Mouse (Mus musculus) embryonic facial prominence, embryonic 12.5 days (tissue): Measurements from ENCODE around the gene Pam. TPM values are rescaled to one million over a fixed set of nuclear protein-coding genes. Genes with fewer than 3 reads are reported as not detected.

Experiments used
- ATAC-seq: fragments of 200-750 bp; cut with Nextera tagmentation; 2 replicates; pipeline ENCODE4 v1.8.0; 2017; ENCODE audit not compliant: insufficient number of reproducible peaks, insufficient read depth, low FRiP score, low TSS enrichment
- H3K27ac ChIP-seq: fragments of 300-500 bp; sonication (generic); 2 replicates; pipeline ENCODE4 v1.5.1; 2016; ENCODE audit warnings: mild to moderate bottlenecking
- H3K27me3 ChIP-seq: fragments of 300-500 bp; sonication (generic); 2 replicates; pipeline ENCODE4 v1.6.1; 2016; ENCODE audit warnings: mild to moderate bottlenecking, moderate library complexity
- H3K36me3 ChIP-seq: fragments of 300-500 bp; sonication (generic); 2 replicates; pipeline ENCODE4 v1.6.1; 2016; ENCODE audit warnings: mild to moderate bottlenecking
- H3K4me1 ChIP-seq: fragments of 300-500 bp; sonication (generic); 2 replicates; pipeline ENCODE4 v1.6.1; 2016
- H3K4me2 ChIP-seq: fragments of 300-500 bp; sonication (generic); replicated peaks from 2 replicates; pipeline ENCODE4 v1.6.1; 2016; ENCODE audit warnings: mild to moderate bottlenecking, moderate library complexity
- H3K4me3 ChIP-seq: fragments of 300-500 bp; sonication (generic); 2 replicates; pipeline ENCODE4 v1.5.1; 2016; ENCODE audit warnings: mild to moderate bottlenecking
- H3K9ac ChIP-seq: fragments of 300-500 bp; sonication (generic); 2 replicates; pipeline ENCODE4 v1.6.1; 2016; ENCODE audit warnings: mild to moderate bottlenecking, moderate library complexity
- H3K9me3 ChIP-seq: fragments of 300-500 bp; sonication (generic); 2 replicates; pipeline ENCODE4 v1.6.1; 2016; ENCODE audit warnings: mild to moderate bottlenecking, moderate library complexity
- whole genome bisulfite sequencing: fragments of 180-500 bp; shearing (Covaris S2); methylation state at CpG from one replicate; pipeline ENCODE4 v1.1.7; 2016; 5-methylcytosine and 5-hydroxymethylcytosine counted together
- polyA plus RNA-seq: library from polyadenylated mRNA; unstranded; fragments of >200 nt; fragmentation: Nextera tagmentation; extraction: Ambion mirVana; gene quantifications from 2 replicates; pipeline ENCODE4 v1.2.1, GENCODE M21; 2016

Pam gene
- polyA plus RNA-seq, 1 experiment from 2014 or later: 35.6 TPM

DNA sequence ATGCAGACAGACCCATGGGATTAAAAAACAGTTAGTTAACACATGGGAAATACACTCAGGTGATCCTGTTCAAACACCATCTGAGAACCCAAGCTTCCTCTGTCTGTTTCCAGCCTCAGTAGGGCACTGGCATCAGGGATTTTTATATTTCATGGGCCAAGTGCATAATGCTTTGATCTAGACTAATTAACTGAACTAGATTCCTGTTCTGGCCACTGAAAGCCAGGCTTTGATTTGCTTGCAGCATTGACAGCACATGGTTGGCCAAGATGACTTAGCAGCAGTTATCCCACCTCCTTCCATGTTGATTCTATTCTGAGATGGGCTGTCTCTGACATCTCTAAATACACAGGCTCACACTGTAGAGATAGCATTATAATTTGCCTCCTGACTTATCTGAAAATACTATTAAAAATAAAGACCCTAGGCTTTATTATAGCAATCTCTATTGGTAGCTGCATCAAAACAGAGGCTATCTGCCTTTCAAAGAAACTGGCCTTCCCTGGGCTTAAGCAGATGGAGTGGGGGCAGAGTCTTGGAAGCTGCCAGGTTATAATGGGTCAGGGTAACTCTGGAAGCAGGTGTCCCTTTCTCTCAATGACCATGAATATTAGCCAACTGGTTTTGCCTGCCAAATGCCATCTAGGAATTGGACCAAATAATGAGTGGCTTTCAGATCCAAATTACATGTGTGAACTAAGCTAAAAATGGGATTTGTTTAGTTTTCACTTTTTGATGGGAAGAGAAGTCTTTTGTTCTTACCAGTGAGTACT is 252.0 kb downstream of the Pam start:
- H3K4me3 ChIP-seq: no peak overlapping the region
- no peaks in the 10 kb centered on the region for H3K36me3 ChIP-seq
- H3K9me3 ChIP-seq: no peaks in the 10 kb centered on the region
- no peaks in the 10 kb centered on the region for H3K27me3 ChIP-seq
- no peak overlapping the region for H3K9ac ChIP-seq
- H3K27ac ChIP-seq: no peak overlapping the region
- no peak overlapping the region for H3K4me2 ChIP-seq
- no peak for ATAC-seq
- H3K4me1 ChIP-seq: no peaks in the 10 kb centered on the region

DNA sequence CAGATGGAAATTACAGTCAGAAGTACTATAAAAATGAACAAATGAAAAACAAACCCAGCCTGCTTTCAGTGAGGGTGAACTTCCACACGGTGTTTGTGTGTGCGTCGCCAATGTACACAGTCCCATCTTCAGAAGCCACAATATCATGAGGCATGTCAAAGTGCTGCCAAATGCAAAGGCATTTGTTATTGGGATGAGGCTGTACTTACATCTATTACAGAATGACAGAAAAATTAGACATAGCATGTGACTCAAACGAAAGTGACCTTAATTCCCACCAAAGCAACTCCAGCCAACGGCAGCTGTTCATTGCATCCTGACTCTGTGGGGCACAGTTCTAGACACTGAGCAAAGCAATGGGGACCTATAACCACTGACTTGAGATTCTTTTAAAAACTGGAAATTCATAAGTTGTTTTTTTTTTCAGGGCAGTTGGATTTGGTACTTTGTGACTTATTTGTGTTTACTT is 261.1 kb downstream of the Pam start:
- Histone ChIP-seq H3K36me3 (no peaks in the 10 kb centered on the region), H3K9me3 (no peaks in the 10 kb centered on the region), H3K4me3 (no peak overlapping the region), H3K4me2 (no peak overlapping the region), H3K9ac (no peak overlapping the region), H3K27ac (no peak overlapping the region), H3K27me3 (no peaks in the 10 kb centered on the region), H3K4me1 (no peaks in the 10 kb centered on the region)
- 88% methylated on average over 5 of the region's 5 CpGs for WGBS
- no peak for ATAC-seq

DNA sequence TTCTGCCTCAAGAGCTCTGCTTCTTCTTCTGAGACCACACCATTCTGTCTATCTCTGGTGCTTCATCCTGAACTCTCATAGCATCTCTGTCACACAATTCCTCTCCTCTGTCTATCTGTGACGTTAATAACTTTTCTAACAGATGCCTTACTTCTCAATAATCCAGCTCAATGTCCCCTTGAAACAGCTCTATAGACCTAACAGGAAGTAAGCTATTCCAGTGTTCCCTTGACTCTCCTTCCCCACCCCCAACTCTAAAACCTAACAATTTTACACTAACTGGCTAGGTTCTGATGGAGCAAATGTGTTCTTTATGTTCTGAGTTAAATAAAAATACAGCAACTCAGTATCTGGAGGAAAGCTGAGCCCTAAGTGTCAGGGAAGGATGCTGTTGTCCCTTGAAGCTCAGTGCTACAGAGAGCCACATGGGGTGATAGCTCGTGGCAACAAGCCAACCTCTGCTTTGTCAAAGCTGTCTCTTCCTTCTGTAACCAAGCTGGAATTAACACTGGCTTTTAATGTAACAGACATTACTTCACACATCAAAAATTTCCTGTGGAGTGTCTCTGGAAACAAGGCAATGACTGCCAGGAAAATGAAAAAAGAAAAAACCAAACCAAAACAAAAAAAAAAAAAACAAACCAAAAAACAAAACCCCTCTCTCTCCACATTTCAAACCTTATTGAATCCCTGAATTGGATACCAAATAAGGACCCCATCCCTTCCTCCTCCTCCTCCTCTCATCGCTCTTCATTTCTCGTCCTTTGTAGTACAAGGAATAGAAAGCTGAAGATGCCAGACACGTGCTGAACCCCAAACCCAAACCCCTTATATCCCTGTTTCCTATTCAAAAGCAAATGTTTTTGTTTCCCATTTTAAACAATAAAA is 261.7 kb downstream of the Pam start:
- no peaks in the 10 kb centered on the region for H3K36me3 ChIP-seq
- no peak overlapping the region for H3K9ac ChIP-seq
- no peaks in the 10 kb centered on the region for H3K27me3 ChIP-seq
- 72% methylated on average over 5 of the region's 5 CpGs for WGBS
- H3K4me1 ChIP-seq: no peaks in the 10 kb centered on the region
- no peak for ATAC-seq
- no peak overlapping the region for H3K4me2 ChIP-seq
- H3K9me3 ChIP-seq: no peaks in the 10 kb centered on the region
- H3K27ac ChIP-seq: no peak overlapping the region
- H3K4me3 ChIP-seq: no peak overlapping the region

DNA sequence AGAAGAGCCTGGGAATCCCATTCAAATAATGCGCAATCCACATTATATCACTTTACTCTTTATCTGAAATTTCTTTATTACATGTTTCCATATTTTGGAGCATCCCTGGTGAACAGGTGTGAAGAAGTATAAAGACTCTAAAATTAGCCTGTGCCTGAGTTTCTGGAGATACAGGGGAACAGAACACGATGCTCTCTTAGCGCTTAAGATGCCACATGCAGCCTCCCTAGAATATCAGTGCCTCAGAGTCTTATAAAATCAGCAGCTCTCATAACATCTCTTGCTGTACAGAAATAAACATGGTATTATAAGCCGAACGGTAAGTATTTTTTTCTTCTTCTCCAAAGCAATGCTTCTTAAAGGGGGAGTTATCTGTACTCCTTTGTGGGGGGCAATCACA is 267.4 kb downstream of the Pam start:
- Histone ChIP-seq H3K27ac (no peak overlapping the region), H3K4me3 (no peak overlapping the region), H3K27me3 (no peaks in the 10 kb centered on the region), H3K9ac (no peak overlapping the region), H3K4me2 (no peak overlapping the region), H3K36me3 (no peaks in the 10 kb centered on the region), H3K4me1 (no peaks in the 10 kb centered on the region), H3K9me3 (no peaks in the 10 kb centered on the region)
- ATAC-seq: no peak
- 90% methylated on average over 5 of the region's 5 CpGs for WGBS

DNA sequence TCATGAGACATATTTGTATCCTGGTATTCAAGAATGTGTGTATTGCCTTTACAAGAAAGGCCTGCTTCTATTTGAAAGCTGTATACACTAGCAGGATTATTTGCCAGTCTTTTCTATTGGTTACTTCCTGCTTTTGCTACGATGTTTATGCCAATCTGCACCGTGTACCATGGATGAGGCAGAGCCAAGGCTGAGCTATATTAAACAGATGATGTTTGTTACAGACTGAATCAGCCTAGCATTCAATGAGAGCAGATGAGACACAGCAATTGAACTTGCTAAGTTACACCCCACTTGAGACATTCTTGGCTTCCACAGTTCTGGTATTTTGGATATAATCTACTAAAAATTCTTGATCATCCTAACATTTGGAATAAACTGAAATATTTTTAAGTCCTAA is 267.9 kb downstream of the Pam start:
- Histone ChIP-seq H3K9me3 (no peaks in the 10 kb centered on the region), H3K27ac (no peak overlapping the region), H3K9ac (no peak overlapping the region), H3K27me3 (no peaks in the 10 kb centered on the region), H3K36me3 (no peaks in the 10 kb centered on the region), H3K4me3 (no peak overlapping the region), H3K4me1 (no peaks in the 10 kb centered on the region), H3K4me2 (no peak overlapping the region)
- no peak for ATAC-seq
- 67% methylated on average over 2 of the region's 2 CpGs for WGBS

- 94% methylated on average over 7 of the region's 7 CpGs for WGBS
- Histone ChIP-seq H3K36me3 (no peaks in the 10 kb centered on the region), H3K4me3 (no peak overlapping the region), H3K9ac (no peak overlapping the region), H3K4me1 (no peaks in the 10 kb centered on the region), H3K27ac (no peak overlapping the region), H3K27me3 (no peaks in the 10 kb centered on the region), H3K4me2 (no peak overlapping the region), H3K9me3 (no peaks in the 10 kb centered on the region)
- no peak for ATAC-seq
Observed at GRCm38 (mm10) chr1:97822904-97823303, 272.5 kb downstream of the Pam start.

DNA sequence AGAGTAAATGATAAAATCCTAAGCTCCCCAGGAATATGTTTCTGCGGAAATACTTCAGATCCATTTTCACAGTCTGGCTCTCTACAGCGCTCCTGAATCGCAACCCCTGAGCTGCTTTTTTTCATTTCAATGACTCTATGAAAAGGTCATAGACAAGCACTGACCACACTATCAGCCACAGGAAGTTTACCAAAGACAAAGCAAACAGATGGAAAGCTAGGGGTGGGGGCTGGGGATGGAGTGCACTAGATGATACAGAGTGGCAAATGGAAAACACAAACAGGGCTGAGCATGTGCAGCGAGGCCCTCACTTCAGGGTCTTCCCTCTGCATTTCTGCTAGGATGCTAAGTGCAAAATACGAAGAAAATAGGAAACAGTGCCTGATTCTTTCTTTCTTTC is 273.2 kb downstream of the Pam start:
- Histone ChIP-seq H3K9me3 (no peaks in the 10 kb centered on the region), H3K4me1 (no peaks in the 10 kb centered on the region), H3K36me3 (no peaks in the 10 kb centered on the region), H3K4me3 (no peak overlapping the region), H3K9ac (no peak overlapping the region), H3K27ac (no peak overlapping the region), H3K27me3 (no peaks in the 10 kb centered on the region), H3K4me2 (no peak overlapping the region)
- no peak for ATAC-seq
- 78% methylated on average over 5 of the region's 5 CpGs for WGBS

- no peak overlapping the region for H3K4me3 ChIP-seq
- 85% methylated on average over 3 of the region's 3 CpGs for WGBS
- H3K4me2 ChIP-seq: no peak overlapping the region
- H3K27me3 ChIP-seq: no peaks in the 10 kb centered on the region
- no peaks in the 10 kb centered on the region for H3K4me1 ChIP-seq
- H3K27ac ChIP-seq: no peak overlapping the region
- H3K9me3 ChIP-seq: no peaks in the 10 kb centered on the region
- H3K36me3 ChIP-seq: no peaks in the 10 kb centered on the region
- no peak for ATAC-seq
- no peak overlapping the region for H3K9ac ChIP-seq
Observed at GRCm38 (mm10) chr1:97821282-97821681, 274.2 kb downstream of the Pam start.

DNA sequence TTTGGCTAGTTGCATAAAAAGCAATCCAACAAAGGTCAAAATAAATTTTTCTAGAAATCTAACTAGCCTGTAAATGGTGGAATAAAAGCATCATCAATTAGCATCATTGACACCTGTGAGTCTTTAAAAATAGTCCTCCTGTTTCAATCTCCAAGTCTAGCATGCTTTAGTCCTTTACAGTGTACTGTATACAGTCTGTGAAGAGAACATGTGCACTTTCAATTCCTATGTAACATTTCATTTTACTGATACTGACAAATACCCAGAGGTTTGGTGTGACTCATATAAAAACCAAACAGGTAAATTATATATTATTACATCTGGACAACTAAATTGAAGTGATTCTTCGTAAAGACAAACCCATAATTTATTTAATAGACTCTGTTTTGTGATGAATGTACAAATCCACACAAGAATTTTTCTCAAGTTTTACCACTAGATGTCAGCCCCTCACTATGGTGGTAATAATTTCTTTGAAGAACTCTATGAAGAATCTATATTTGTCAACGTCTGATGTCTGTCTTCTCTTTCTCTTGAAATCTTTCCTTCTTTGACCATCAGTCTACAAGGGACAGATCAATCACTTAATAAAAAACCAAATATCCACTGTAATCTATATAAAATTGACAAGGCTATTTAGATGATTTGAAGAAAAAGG is 286.1 kb downstream of the Pam start:
- Histone ChIP-seq H3K4me1 (no peaks in the 10 kb centered on the region), H3K27me3 (no peaks in the 10 kb centered on the region), H3K9ac (no peak overlapping the region), H3K36me3 (no peaks in the 10 kb centered on the region), H3K9me3 (no peaks in the 10 kb centered on the region), H3K27ac (no peak overlapping the region), H3K4me2 (no peak overlapping the region), H3K4me3 (no peak overlapping the region)
- WGBS: 44% methylated on average over 2 of the region's 2 CpGs
- ATAC-seq: no peak

- Histone ChIP-seq H3K4me1 (no peaks in the 10 kb centered on the region), H3K27ac (no peak overlapping the region), H3K9ac (no peak overlapping the region), H3K27me3 (no peaks in the 10 kb centered on the region), H3K4me2 (no peak overlapping the region), H3K9me3 (no peaks in the 10 kb centered on the region), H3K36me3 (no peaks in the 10 kb centered on the region), H3K4me3 (no peak overlapping the region)
- no peak for ATAC-seq
Observed at GRCm38 (mm10) chr1:97804520-97804919, 290.9 kb downstream of the Pam start.

DNA sequence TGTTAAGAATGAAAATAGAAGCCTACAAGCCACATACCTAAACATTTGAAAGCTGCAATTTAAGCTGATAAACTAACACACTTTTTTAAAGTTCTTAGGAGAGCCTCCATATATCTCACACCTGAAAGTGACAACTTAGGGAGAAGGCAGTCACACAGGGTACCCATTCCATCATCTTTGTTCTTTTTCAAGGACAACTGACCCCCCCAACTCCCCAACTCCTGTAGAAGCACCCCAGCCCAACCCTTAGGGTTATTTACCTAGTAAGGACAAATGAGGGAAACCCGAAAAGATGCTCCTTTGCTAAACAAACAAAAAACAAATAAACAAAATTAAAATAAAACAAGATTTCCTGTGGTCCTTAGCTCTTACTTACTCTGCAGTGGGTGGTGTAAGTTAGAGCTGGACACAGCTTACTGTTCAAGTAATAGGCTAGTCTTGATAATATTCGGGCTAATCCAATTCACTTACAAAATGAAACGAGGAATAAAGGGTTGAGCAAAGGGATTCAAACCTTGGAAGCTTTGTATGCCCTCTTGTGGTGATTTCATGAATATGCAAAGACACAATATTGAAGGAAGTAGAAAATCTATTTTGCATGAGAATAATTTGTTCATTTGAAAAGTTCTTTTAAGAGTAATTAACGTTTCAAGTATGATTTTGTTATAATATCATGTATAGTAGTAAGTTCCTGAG is 293.1 kb downstream of the Pam start:
- H3K9ac ChIP-seq: no peak overlapping the region
- 49% methylated on average over 4 of the region's 4 CpGs for WGBS
- ATAC-seq: no peak

More for the DNA sequence above, 293.1 kb downstream of the Pam start:
- H3K4me2 ChIP-seq: no peak overlapping the region
- H3K4me1 ChIP-seq: no peaks in the 10 kb centered on the region
- no peaks in the 10 kb centered on the region for H3K36me3 ChIP-seq
- H3K4me3 ChIP-seq: no peak overlapping the region
- H3K27ac ChIP-seq: no peak overlapping the region
- no peaks in the 10 kb centered on the region for H3K9me3 ChIP-seq
- no peaks in the 10 kb centered on the region for H3K27me3 ChIP-seq
